Mouse (Mus musculus) forebrain, embryonic 11.5 days (tissue): Measurements from ENCODE around the gene Ucp1. TPM values are rescaled to one million over a fixed set of nuclear protein-coding genes. Genes with fewer than 3 reads are reported as not detected.
A peak's percentile ranks its signal among the peaks of the same experiment; 100 is the strongest.

ENCODE experiments used
- ATAC-seq: fragments of 200-750 bp; cut with Nextera tagmentation; replicated peaks from 2 replicates; pipeline ENCODE4 v1.8.0; 2017; ENCODE audit warnings: moderate TSS enrichment; ENCODE audit not compliant: low FRiP score
- DNase-seq: peaks from one replicate; pipeline ENCODE4 v3.0.0-alpha.2; 2017; ENCODE audit warnings: low spot score
- H3K27ac ChIP-seq: fragments of 300-500 bp; sonication (generic); 2 replicates; pipeline ENCODE4 v1.5.1; 2014; ENCODE audit warnings: low read depth, low read length
- H3K27me3 ChIP-seq: fragments of 300-500 bp; sonication (generic); 2 replicates; pipeline ENCODE4 v1.6.1; 2014; ENCODE audit warnings: mild to moderate bottlenecking, low read length, mixed read lengths; ENCODE audit not compliant: control insufficient read depth, insufficient read depth
- H3K36me3 ChIP-seq: fragments of 300-500 bp; sonication (generic); 2 replicates; pipeline ENCODE4 v1.6.1; 2014; ENCODE audit warnings: mild to moderate bottlenecking, low read length, moderate library complexity, mixed read lengths; ENCODE audit not compliant: control insufficient read depth, insufficient read depth
- H3K4me1 ChIP-seq: fragments of 300-500 bp; sonication (generic); replicated peaks from 2 replicates; pipeline ENCODE4 v1.6.1; 2014; ENCODE audit warnings: low read length, mixed read lengths; ENCODE audit not compliant: control insufficient read depth, insufficient read depth
- H3K4me2 ChIP-seq: fragments of 300-500 bp; sonication (generic); 2 replicates; pipeline ENCODE4 v1.6.1; 2014; ENCODE audit warnings: low read depth, mild to moderate bottlenecking, low read length, moderate library complexity, mixed read lengths; ENCODE audit not compliant: severe bottlenecking
- H3K4me3 ChIP-seq: fragments of 300-500 bp; sonication (generic); 2 replicates; pipeline ENCODE4 v1.5.1; 2014; ENCODE audit warnings: low read depth, low read length
- H3K9ac ChIP-seq: fragments of 300-500 bp; sonication (generic); 2 replicates; pipeline ENCODE4 v1.6.1; 2014; ENCODE audit warnings: low read length
- H3K9me3 ChIP-seq: fragments of 300-500 bp; sonication (generic); 2 replicates; pipeline ENCODE4 v1.6.1; 2016; ENCODE audit warnings: low read length, mixed read lengths; ENCODE audit not compliant: control insufficient read depth
- WGBS: fragments of 180-500 bp; shearing (Covaris S2); extraction: QIAGEN DNeasy Blood & Tissue Kit; methylation state at CpG from one replicate; pipeline ENCODE4 v1.1.7; 2014; 5-methylcytosine and 5-hydroxymethylcytosine counted together
- polyA plus RNA-seq: library from polyadenylated mRNA; unstranded; fragments of >200 nt; fragmentation: Nextera tagmentation; extraction: Ambion mirVana; gene quantifications from 2 replicates; pipeline ENCODE4 v1.2.1, GENCODE M21; 2014

Ucp1 gene
- polyA plus RNA-seq, 1 experiment from 2014 or later: not detected

GRCm38 (mm10) chr8:83315691-83316090 is 25.5 kb downstream of the Ucp1 start:
- H3K4me3 ChIP-seq: no peak overlapping the region
- H3K4me1 ChIP-seq: no peaks in the 10 kb centered on the region
- 75% methylated on average over 2 of the region's 2 CpGs for WGBS
- DNase-seq (no peak), ATAC-seq (no peak)
- no peak overlapping the region for H3K9ac ChIP-seq
- H3K9me3 ChIP-seq: no peaks in the 10 kb centered on the region
- no peak overlapping the region for H3K4me2 ChIP-seq
- no peak overlapping the region for H3K27ac ChIP-seq
- H3K36me3 ChIP-seq: no peaks in the 10 kb centered on the region
- H3K27me3 ChIP-seq: no peaks in the 10 kb centered on the region

GRCm38 (mm10) chr8:83320543-83320942 is 30.4 kb downstream of the Ucp1 start:
- Histone ChIP-seq H3K36me3 (no peaks in the 10 kb centered on the region), H3K4me1 (no peaks in the 10 kb centered on the region), H3K4me3 (no peak overlapping the region), H3K27ac (no peak overlapping the region), H3K4me2 (no peak overlapping the region), H3K27me3 (no peaks in the 10 kb centered on the region), H3K9ac (no peak overlapping the region), H3K9me3 (no peaks in the 10 kb centered on the region)
- no peak for ATAC-seq
- DNase-seq: no peak
- WGBS: 22% methylated on average over 3 of the region's 3 CpGs

- no peak for ATAC-seq
Measured at GRCm38 (mm10) chr8:83322374-83322773, 32.2 kb downstream of the Ucp1 start.

GRCm38 (mm10) chr8:83323056-83323455 is 32.9 kb downstream of the Ucp1 start:
- no peaks in the 10 kb centered on the region for H3K36me3 ChIP-seq

More at GRCm38 (mm10) chr8:83322374-83322773, 32.2 kb downstream of the Ucp1 start:
- Histone ChIP-seq H3K4me1 (no peaks in the 10 kb centered on the region), H3K4me3 (no peak overlapping the region), H3K9ac (no peak overlapping the region), H3K36me3 (no peaks in the 10 kb centered on the region), H3K9me3 (no peaks in the 10 kb centered on the region), H3K27me3 (no peaks in the 10 kb centered on the region), H3K27ac (no peak overlapping the region), H3K4me2 (no peak overlapping the region)
- DNase-seq: no peak
- WGBS: 87% methylated on average over 6 of the region's 6 CpGs

GRCm38 (mm10) chr8:83327889-83328288 is 37.7 kb downstream of the Ucp1 start:
- no peak overlapping the region for H3K9ac ChIP-seq
- H3K4me3 ChIP-seq: no peak overlapping the region
- H3K27me3 ChIP-seq: no peaks in the 10 kb centered on the region
- no peak overlapping the region for H3K4me2 ChIP-seq
- H3K9me3 ChIP-seq: no peaks in the 10 kb centered on the region
- no peak overlapping the region for H3K27ac ChIP-seq
- 90% methylated on average over 5 of the region's 5 CpGs for WGBS
- no peaks in the 10 kb centered on the region for H3K36me3 ChIP-seq
- no peak for ATAC-seq
- peaks cover under 1% of the 10 kb centered on the region; the same call in 1 of the 2 replicates for H3K4me1 ChIP-seq
- DNase-seq: no peak

More at GRCm38 (mm10) chr8:83323056-83323455, 32.9 kb downstream of the Ucp1 start:
- Histone ChIP-seq H3K9ac (no peak overlapping the region), H3K4me1 (no peaks in the 10 kb centered on the region), H3K27me3 (no peaks in the 10 kb centered on the region), H3K27ac (no peak overlapping the region), H3K9me3 (no peaks in the 10 kb centered on the region), H3K4me2 (no peak overlapping the region), H3K4me3 (no peak overlapping the region)
- DNase-seq: no peak
- 81% methylated on average over 2 of the region's 2 CpGs for WGBS
- ATAC-seq: no peak

- H3K4me2 ChIP-seq: peak overlapping the region; percentile 86
- no peaks in the 10 kb centered on the region for H3K9me3 ChIP-seq
- H3K27me3 ChIP-seq: no peaks in the 10 kb centered on the region
- peaks cover 2% of the 10 kb centered on the region; the same call in 1 of the 2 replicates for H3K4me1 ChIP-seq
- no peak overlapping the region for H3K27ac ChIP-seq
- no peak for DNase-seq
- H3K9ac ChIP-seq: peak overlapping the region; percentile 88
- H3K4me3 ChIP-seq: peak overlapping the region; percentile 88
- no peaks in the 10 kb centered on the region for H3K36me3 ChIP-seq
- 10% methylated on average over 7 of the region's 7 CpGs for WGBS
- ATAC-seq: peak; percentile 3; the same call in 1 of the 2 replicates
Measured at GRCm38 (mm10) chr8:83331567-83331898, 41.4 kb downstream of the Ucp1 start.

- H3K9ac ChIP-seq: peak within 1 kb of the TSS; percentile 88
- peaks cover 2% of the 10 kb centered on the region; the same call in 1 of the 2 replicates for H3K4me1 ChIP-seq
- no peaks in the 10 kb centered on the region for H3K27me3 ChIP-seq
- peak within 1 kb of the TSS; percentile 86 for H3K4me2 ChIP-seq
- ATAC-seq: peak; percentile 99
- H3K9me3 ChIP-seq: no peaks in the 10 kb centered on the region
- WGBS: under 1% methylated on average over 85 of the region's 85 CpGs
- peak within 1 kb of the TSS; percentile 34; the same call in 1 of the 2 replicates for H3K27ac ChIP-seq
- DNase-seq: peak; percentile 98
- no peaks in the 10 kb centered on the region for H3K36me3 ChIP-seq
- peak within 1 kb of the TSS; percentile 88 for H3K4me3 ChIP-seq
Measured at GRCm38 (mm10) chr8:83331899-83332697, 41.9 kb downstream of the Ucp1 start, which contains the start of gene Elmod2. Elmod2 (minus strand) TSS chr8:83332486.

GRCm38 (mm10) chr8:83332864-83333263 is 42.7 kb downstream of the Ucp1 start:
- Histone ChIP-seq H3K9ac (peak overlapping the region; percentile 46; the same call in 1 of the 2 replicates), H3K27ac (no peak overlapping the region), H3K27me3 (no peaks in the 10 kb centered on the region), H3K4me2 (peak overlapping the region; percentile 86), H3K4me3 (peak overlapping the region; percentile 88), H3K36me3 (no peaks in the 10 kb centered on the region), H3K9me3 (no peaks in the 10 kb centered on the region), H3K4me1 (peaks cover 2% of the 10 kb centered on the region; the same call in 1 of the 2 replicates)
- DNase-seq: no peak
- WGBS: 5% methylated on average over 7 of the region's 7 CpGs
- ATAC-seq: peak; percentile 14; the same call in 1 of the 2 replicates
